Mouse (Mus musculus) T-cell, adult 2 months (primary cell): ENCODE results near the gene Acad10.
"Not testable (repeated sequence)": the region's sequence is repeated elsewhere in the genome, so short reads cannot be mapped to it uniquely, and the experiment has no call there.

Experiments used
- DNase-seq: peaks from one replicate; pipeline ENCODE4 v3.0.0; 2022; ENCODE audit warnings: low spot score

Gene Acad10

GRCm38 (mm10) chr5:121657656-121658055 lies 2.7 kb downstream of the Acad10 start:
- DNase-seq = not testable (repeated sequence)

GRCm38 (mm10) chr5:121656866-121657265 lies 3.4 kb downstream of the Acad10 start:
- DNase-seq = not testable (repeated sequence)

DNA sequence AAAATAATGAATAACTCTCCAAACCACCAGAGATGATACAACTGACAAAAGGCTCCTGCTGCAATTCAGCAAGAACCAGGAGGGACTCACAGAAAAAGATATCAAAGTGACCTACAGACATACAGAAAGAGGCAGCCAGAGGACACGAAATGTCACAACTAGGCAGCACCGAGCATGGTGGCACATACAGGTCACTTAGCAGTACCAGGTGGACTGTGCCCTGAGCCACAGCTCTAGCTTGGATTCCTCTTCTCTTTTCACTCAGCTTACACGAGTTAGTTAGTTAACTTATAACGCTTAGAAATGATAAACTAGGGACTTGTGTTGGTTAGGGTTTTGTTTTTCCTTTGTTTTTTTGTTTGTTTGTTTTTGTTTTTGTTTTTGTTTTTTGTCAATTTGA lies 5.8 kb downstream of the Acad10 start:
- DNase-seq = no peak

DNA sequence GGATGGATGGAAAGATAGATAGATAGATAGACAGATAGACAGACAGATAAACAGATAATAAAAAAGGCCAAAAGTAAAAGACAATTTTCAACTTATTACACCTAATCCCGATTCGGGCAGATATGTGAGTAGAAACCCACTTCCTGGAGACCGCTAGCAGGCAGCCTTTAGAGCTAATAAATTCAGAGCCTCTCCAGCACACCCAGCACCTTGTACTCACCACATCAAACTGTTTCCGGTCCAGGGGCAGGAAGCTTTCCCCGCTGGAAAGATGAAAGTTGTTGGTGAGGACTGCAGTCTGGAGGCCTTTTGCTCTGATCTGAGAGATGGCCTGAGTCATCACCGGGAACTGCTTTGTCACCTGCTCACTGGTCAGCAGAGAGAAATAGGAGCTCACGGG lies 11.2 kb downstream of the Acad10 start:
- no peak for DNase-seq

DNA sequence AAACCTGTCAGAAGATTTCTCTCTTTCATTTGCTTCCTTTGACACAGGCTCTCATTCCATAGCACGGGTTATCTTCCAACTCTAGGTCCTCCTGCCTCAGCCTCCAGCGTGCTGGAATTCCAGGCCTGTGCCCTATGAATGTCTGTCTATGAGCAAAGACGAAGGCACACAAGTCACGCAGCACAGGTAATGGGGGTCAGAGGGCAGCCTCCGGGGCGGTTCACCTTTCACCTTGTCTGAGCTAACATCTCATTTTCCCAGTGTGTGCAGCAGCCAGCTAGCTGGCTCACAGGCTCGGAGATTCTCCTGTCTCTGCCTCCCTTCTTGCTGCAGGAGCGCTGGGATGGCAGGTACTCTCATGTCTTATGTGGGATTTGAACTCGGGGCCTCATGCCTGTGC lies 20.7 kb downstream of the Acad10 start:
- DNase-seq = no peak

GRCm38 (mm10) chr5:121637296-121637695 lies 23.0 kb downstream of the Acad10 start:
- no peak for DNase-seq

GRCm38 (mm10) chr5:121634668-121635067 lies 25.6 kb downstream of the Acad10 start:
- DNase-seq = no peak

- no peak for DNase-seq
Observed at GRCm38 (mm10) chr5:121632804-121633203, 27.5 kb downstream of the Acad10 start.

GRCm38 (mm10) chr5:121631106-121631647 lies 29.1 kb downstream of the Acad10 start:
- DNase-seq = not testable (repeated sequence)

DNA sequence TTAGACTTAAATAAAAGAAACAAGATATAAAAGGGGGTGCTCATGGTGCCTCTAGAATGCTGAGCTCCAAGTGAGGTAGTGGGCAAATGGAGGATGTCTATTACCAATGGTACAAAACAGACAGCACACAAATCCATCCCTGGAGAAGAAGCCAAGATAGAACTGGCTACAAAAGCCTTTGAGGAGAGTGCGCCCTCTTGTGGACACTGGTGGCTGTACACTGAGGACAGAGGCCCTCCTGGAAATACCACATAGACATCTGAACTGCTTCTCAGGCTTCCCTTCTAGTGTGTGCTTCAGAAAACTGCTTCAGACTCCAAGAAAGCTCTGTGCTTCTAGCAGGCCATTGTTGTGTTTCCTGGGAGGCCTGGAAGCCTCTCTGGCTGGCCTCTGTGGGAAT lies 32.4 kb downstream of the Acad10 start:
- peak; percentile 63 for DNase-seq

DNA sequence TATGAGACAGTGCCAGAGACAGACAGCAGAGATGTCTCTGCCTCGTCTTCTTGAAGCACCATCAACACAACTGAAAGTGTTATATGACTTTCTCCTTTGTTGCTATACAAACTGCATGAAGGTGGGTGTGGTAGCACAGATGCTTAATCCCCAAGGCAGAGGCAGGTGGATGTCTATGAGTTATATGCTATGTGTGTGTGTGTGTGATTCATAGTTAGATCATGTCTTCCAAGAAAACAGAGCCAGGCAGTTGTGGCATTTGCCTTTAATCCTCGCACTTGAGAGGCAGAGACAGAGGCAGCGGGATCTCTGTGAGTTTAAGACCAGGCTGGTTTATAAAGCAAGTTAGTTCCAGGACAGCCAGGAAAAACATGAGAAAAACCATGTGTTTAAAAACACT lies 37.1 kb downstream of the Acad10 start:
- no peak for DNase-seq

DNA sequence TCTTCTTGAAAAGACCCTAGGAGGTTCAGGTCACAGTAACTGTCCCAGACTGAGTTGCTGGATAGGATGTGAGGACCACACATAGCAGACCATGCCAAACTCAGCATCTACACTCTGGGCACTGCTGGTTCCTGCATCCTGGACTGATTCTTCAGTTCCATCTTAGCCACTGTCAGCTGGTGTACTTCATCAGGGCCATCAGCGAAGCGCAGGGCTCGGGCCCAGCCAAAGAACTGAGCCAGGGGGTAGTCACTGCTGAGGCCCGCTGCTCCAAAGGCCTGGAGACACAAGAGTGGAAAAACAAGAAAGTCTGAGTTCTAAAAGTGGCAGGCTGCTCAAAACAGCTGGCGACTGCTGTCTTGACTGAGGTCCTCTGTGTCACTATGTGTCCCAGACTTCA lies 39.2 kb downstream of the Acad10 start:
- DNase-seq = no peak

- DNase-seq = peak; percentile 65
Observed at GRCm38 (mm10) chr5:121618592-121619513, 41.5 kb downstream of the Acad10 start, which contains the start of gene Acad12. Gene Acad12 (minus strand): TSS chr5:121618938.

- not testable (repeated sequence) for DNase-seq
Observed at GRCm38 (mm10) chr5:121614921-121615320, 45.4 kb downstream of the Acad10 start.

GRCm38 (mm10) chr5:121612036-121612435 lies 48.3 kb downstream of the Acad10 start:
- DNase-seq = no peak

GRCm38 (mm10) chr5:121609556-121610135 lies 50.7 kb downstream of the Acad10 start:
- DNase-seq = not testable (repeated sequence)

DNA sequence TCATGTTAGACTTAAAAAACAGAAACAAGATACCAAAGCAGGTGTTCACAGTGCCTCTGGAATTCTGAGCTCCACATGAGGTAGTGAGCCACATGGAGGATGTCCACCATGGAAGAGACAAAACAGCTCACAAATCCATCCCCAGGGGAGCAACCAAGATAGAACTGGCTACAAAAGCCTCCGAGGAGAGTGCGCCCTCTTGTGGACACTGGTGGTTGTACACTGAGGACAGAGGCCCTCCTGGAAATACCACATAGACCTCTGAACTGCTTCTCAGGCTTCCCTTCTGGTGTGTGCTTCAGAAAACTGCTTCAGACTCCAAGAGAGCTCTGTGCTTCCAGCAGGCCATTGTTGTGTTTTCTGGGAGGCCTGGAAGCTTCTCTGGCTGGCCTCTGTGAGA lies 54.2 kb downstream of the Acad10 start:
- peak; percentile 70 for DNase-seq

- DNase-seq = not testable (repeated sequence)
Observed at GRCm38 (mm10) chr5:121603815-121604214, 56.5 kb downstream of the Acad10 start.

GRCm38 (mm10) chr5:121601547-121602299 lies 58.6 kb downstream of the Acad10 start:
- DNase-seq = peak; percentile 75

- no peak for DNase-seq
Observed at GRCm38 (mm10) chr5:121598871-121599610, 61.3 kb downstream of the Acad10 start.

DNA sequence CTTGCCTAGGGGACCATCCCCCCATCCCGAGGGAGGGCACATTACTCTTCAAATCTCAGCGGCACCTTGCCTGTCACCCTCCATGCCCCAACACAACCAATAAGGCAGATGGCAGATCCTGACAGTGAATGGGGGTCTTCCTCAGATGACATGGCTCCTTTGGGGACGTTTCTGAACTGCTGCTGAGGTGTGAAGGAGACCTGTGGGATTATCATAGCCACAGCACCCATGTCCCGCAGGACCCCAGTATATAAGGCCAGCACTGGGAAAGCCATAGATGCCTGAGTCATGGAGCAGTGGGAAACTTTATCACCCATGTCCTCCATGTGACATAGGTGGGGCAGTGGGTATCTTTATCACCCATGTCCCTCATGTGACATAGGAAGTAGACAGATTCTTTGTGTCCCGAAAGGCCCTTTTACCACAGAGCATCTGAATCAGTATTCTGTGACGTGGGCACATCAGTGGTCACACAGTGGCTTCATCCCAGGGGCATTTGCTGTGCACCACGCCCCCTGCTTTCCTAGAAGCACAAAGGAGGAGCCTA lies 62.2 kb downstream of the Acad10 start:
- no peak for DNase-seq
